ENCODE assay signal across 9 mouse cellular contexts in the genomic region with DNA sequence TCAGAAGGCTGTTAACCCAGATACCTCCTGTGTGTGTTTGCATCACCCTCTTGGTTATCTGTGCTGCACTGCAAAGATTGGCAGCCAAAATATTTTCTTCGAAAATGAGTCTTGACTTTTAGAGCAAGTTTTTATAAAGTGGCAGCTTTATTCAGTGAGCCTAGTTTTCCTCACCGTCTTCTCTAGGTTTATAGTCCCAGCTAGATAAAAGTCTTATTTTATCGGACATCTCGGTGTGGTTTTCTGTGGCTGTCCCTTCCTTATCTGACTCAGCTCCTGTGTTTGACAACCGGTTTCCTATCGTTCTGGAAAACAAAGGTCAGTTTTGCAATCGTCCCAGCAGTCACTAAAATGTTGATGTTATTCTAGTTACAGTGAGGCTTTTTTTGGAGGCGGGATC. TPM values are rescaled to one million over a fixed set of nuclear protein-coding genes. Genes with fewer than 3 reads are reported as not detected.
DNase-seq lines count a peak whose midpoint lies in the region; ATAC-seq and TF ChIP-seq lines count a peak whose summit lies in the region.
"Had no signal": no experiment of that assay in that cellular context is flagged by ENCODE, and none has a peak within 500 bp of the region (broad histone marks: within the 10 kb centered on the region; RNA-seq: fewer than 3 reads in every experiment).

No protein-coding gene starts in this region.

- no peak for TF ChIP-seq POLR2A in MEL (IDR thresholded peaks at IDR 0.05; ENCODE audit: control insufficient read depth in 1 of 2, insufficient read depth in 1 of 2, low read depth in 1 of 2, low read length in 2 of 2, poor library complexity in 1 of 2)

- H3K4me1 ChIP-seq in heart, embryonic 10.5 days = peaks cover 32% of the 10 kb centered on the region; the same call in 1 of the 2 replicates
- peaks cover 22 to 27% of the 10 kb centered on the region in 2 experiments for H3K4me1 ChIP-seq in MEL (ENCODE audit: control insufficient read depth in 1 of 2, insufficient read depth in 2 of 2, low read length in 2 of 2)
- peaks cover 36% of the 10 kb centered on the region for H3K4me1 ChIP-seq in hindbrain, embryonic 13.5 days (replicated peaks)
- H3K4me1 ChIP-seq in midbrain, embryonic 11.5 days (ENCODE audit: control insufficient read depth, insufficient read depth, low read length) = peaks cover 13% of the 10 kb centered on the region

- 39% methylated on average over 8 of the region's 8 CpGs for WGBS in heart, embryonic 10.5 days
- WGBS in hindbrain, embryonic 13.5 days = 65% methylated on average over 8 of the region's 8 CpGs
- 81% methylated on average over 8 of the region's 8 CpGs for WGBS in midbrain, embryonic 11.5 days

- peaks cover 66% of the 10 kb centered on the region for H3K79me2 ChIP-seq in MEL (ENCODE audit: control insufficient read depth, insufficient read depth, low read length, poor library complexity)

- peaks cover 11% of the 10 kb centered on the region for H3K36me3 ChIP-seq in heart, embryonic 10.5 days
- peaks cover 6 to 43% of the 10 kb centered on the region in 2 experiments for H3K36me3 ChIP-seq in MEL (ENCODE audit: control insufficient read depth in 1 of 2, insufficient read depth in 2 of 2, low read length in 2 of 2)
- H3K36me3 ChIP-seq in hindbrain, embryonic 13.5 days = peaks cover 9% of the 10 kb centered on the region
- no peaks in the 10 kb centered on the region for H3K36me3 ChIP-seq in midbrain, embryonic 11.5 days (ENCODE audit: control insufficient read depth, insufficient read depth, low read length)

- TF ChIP-seq EP300 in MEL (IDR thresholded peaks at IDR 0.05; ENCODE audit: low read depth in 1 of 2, low read length in 2 of 2) = peak; percentile 72

- DNase-seq in heart, embryonic 10.5 days (ENCODE audit: low spot score) = no peak
- DNase-seq in heart, adult 9 months (ENCODE audit: low spot score in 2 of 2) = no peak
- DNase-seq in MEL (ENCODE audit: low read depth, low spot score) = peak; percentile 65
- peak; percentile 81 for DNase-seq in midbrain, embryonic 11.5 days (ENCODE audit: low spot score, missing footprints)
- no peak for DNase-seq in layer of hippocampus, postnatal 10 days (ENCODE audit: low spot score in 2 of 2)
- DNase-seq in spleen, adult 12 weeks (ENCODE audit: low spot score) = no peak
- DNase-seq: adrenal gland, postnatal 10 days had no signal

- no peak for TF ChIP-seq CTCF in MEL (IDR thresholded peaks at IDR 0.05 in 2 of 3, conservative IDR thresholded peaks at IDR 0.05 in 1 of 3; ENCODE audit: control insufficient read depth in 1 of 3, insufficient read depth in 1 of 3, low read depth in 2 of 3, low read length in 3 of 3, poor library complexity in 1 of 3, severe bottlenecking in 1 of 3)

- H3K27ac ChIP-seq in heart, embryonic 10.5 days = no peak overlapping the region
- H3K27ac ChIP-seq in MEL (ENCODE audit: control insufficient read depth, low read depth, low read length) = peak overlapping the region; percentile 57
- H3K27ac ChIP-seq in hindbrain, embryonic 13.5 days = no peak overlapping the region
- no peak overlapping the region for H3K27ac ChIP-seq in midbrain, embryonic 11.5 days (ENCODE audit: low read depth, low read length)

- peak overlapping the region; percentile 89 for H3K4me2 ChIP-seq in hindbrain, embryonic 13.5 days
- H3K4me2 ChIP-seq in midbrain, embryonic 11.5 days = peak overlapping the region; percentile 83; the same call in 1 of the 2 replicates

- no peak for ATAC-seq in hindbrain, embryonic 13.5 days (ENCODE audit: low FRiP score)
- ATAC-seq in midbrain, embryonic 11.5 days (ENCODE audit: low FRiP score) = no peak
- no peak for ATAC-seq in granulocyte monocyte progenitor cell, adult 5-6 weeks (replicated peaks; ENCODE audit: poor library complexity, severe bottlenecking)

- H3K9ac ChIP-seq in MEL (ENCODE audit: control insufficient read depth, low read depth, low read length, poor library complexity, severe bottlenecking) = peak overlapping the region; percentile 82
- H3K9ac ChIP-seq in hindbrain, embryonic 13.5 days = peak overlapping the region; percentile 91
- no peak overlapping the region for H3K9ac ChIP-seq in midbrain, embryonic 11.5 days (ENCODE audit: low read length)

- no peaks in the 10 kb centered on the region for H3K27me3 ChIP-seq in heart, embryonic 10.5 days (ENCODE audit: insufficient read depth, poor library complexity, severe bottlenecking)
- H3K27me3 ChIP-seq in MEL (ENCODE audit: control insufficient read depth in 1 of 2, insufficient read depth in 2 of 2, low read length in 2 of 2) = no peaks in the 10 kb centered on the region
- no peaks in the 10 kb centered on the region for H3K27me3 ChIP-seq in hindbrain, embryonic 13.5 days
- no peaks in the 10 kb centered on the region for H3K27me3 ChIP-seq in midbrain, embryonic 11.5 days (ENCODE audit: control insufficient read depth, insufficient read depth, low read length)

- no peak for TF ChIP-seq RAD21 in MEL (IDR thresholded peaks at IDR 0.05; ENCODE audit: low read depth, low read length)

- H3K9me3 ChIP-seq in heart, embryonic 10.5 days = no peaks in the 10 kb centered on the region
- H3K9me3 ChIP-seq in MEL (replicated peaks; ENCODE audit: insufficient read depth, low read length) = no peaks in the 10 kb centered on the region
- no peaks in the 10 kb centered on the region for H3K9me3 ChIP-seq in hindbrain, embryonic 13.5 days
- no peaks in the 10 kb centered on the region for H3K9me3 ChIP-seq in midbrain, embryonic 11.5 days (ENCODE audit: control insufficient read depth, low read length)

- H3K4me3 ChIP-seq in heart, embryonic 10.5 days = peak overlapping the region; percentile 87
- peak overlapping the region; percentile 40 to 85 for H3K4me3 ChIP-seq in MEL (ENCODE audit: control insufficient read depth in 1 of 2, insufficient read depth in 1 of 2, low read depth in 2 of 2, low read length in 2 of 2)
- peak overlapping the region; percentile 75 for H3K4me3 ChIP-seq in hindbrain, embryonic 13.5 days
- H3K4me3 ChIP-seq in midbrain, embryonic 11.5 days (ENCODE audit: low read depth, low read length) = peak overlapping the region; percentile 80; the same call in 1 of the 2 replicates

TF ChIP-seq in MEL, 35 proteins besides CTCF, POLR2A, EP300 and RAD21 (continues in another document):
- TF ChIP-seq ZKSCAN1 (IDR thresholded peaks at IDR 0.05; ENCODE audit: low read depth, low read length) (no peak), MXI1 (IDR thresholded peaks at IDR 0.05; ENCODE audit: low read depth, low read length) (peak; percentile 74), CHD2 (IDR thresholded peaks at IDR 0.05; ENCODE audit: low read length) (no peak), MAZ (IDR thresholded peaks at IDR 0.05; ENCODE audit: low read depth, low read length) (no peak), GABPA (IDR thresholded peaks at IDR 0.05; ENCODE audit: low read depth, low read length) (no peak), TBP (IDR thresholded peaks at IDR 0.05; ENCODE audit: low read depth, low read length) (no peak), TCF12 (IDR thresholded peaks at IDR 0.05; ENCODE audit: low read depth, low read length) (peak; percentile 67), ELF1 (IDR thresholded peaks at IDR 0.05; ENCODE audit: low read depth, low read length) (0 out of 2 replicates have a peak, but pooled peaks have one; percentile 7), ZMIZ1 (IDR thresholded peaks at IDR 0.05; ENCODE audit: low read depth, low read length) (no peak), MAX (IDR thresholded peaks at IDR 0.05; ENCODE audit: low read length) (0 out of 2 replicates have a peak, but pooled peaks have one; percentile 18), SMC3 (IDR thresholded peaks at IDR 0.05; ENCODE audit: low read depth, low read length) (no peak), CHD1 (IDR thresholded peaks at IDR 0.05; ENCODE audit: low read depth, low read length) (no peak; the same call in 1 of the 2 replicates), ETS1 (IDR thresholded peaks at IDR 0.05; ENCODE audit: low read depth, low read length) (peak; percentile 86), RCOR1 (IDR thresholded peaks at IDR 0.05; ENCODE audit: low read depth, low read length) (peak; percentile 68)

RNA-seq across cellular contexts. Expression of gene Selenoi, which starts 1.6 kb away (rescaled TPM):
- polyA plus RNA-seq in heart, embryonic 10.5 days (2016; fragmentation: Nextera tagmentation; extraction: Ambion mirVana) = 23.3 and 25.6 TPM in 2 replicates
- 76.3 and 88.0 TPM in 2 replicates for total RNA-seq in MEL (2012; rRNA removed)
- 100 to 1,000 TPM in 1 of 2 experiments, 10 to 100 TPM in 1; 43.4 to 101 TPM for polyA plus RNA-seq in MEL (2012; ENCODE audit: insufficient read depth in 1 of 2, insufficient read length in 2 of 2, low read depth in 1 of 2, low replicate concordance in 2 of 2, missing spikeins in 1 of 2)
- 24.9 and 25.2 TPM in 2 replicates for polyA plus RNA-seq in hindbrain, embryonic 13.5 days (2015; fragmentation: Nextera tagmentation; extraction: Ambion mirVana)
- polyA plus RNA-seq in midbrain, embryonic 11.5 days (2014; fragmentation: Nextera tagmentation; extraction: Ambion mirVana) = 21.8 and 22.0 TPM in 2 replicates
- 22.7 and 38.5 TPM in 2 replicates for total RNA-seq in granulocyte monocyte progenitor cell, adult 5-6 weeks (2014; fragmentation: Nextera tagmentation)
- total RNA-seq in granulocyte monocyte progenitor cell, adult 5-6 weeks (2017) = 48.1 and 61.2 TPM in 2 replicates
- 10 to 100 TPM; 59.5 to 61.1 TPM for total RNA-seq in layer of hippocampus, postnatal 10 days (2021)

RNA-seq across cellular contexts. Expression of gene Adgrf3, which starts 28.5 kb away (rescaled TPM):
- 0.16 and 0.17 TPM in 2 replicates for polyA plus RNA-seq in heart, embryonic 10.5 days (2016; fragmentation: Nextera tagmentation; extraction: Ambion mirVana)
- 1.2 and 1.7 TPM in 2 replicates for total RNA-seq in MEL (2012; rRNA removed)
- polyA plus RNA-seq in MEL (2012; ENCODE audit: insufficient read depth in 1 of 2, insufficient read length in 2 of 2, low read depth in 1 of 2, low replicate concordance in 2 of 2, missing spikeins in 1 of 2) = 1 to 10 TPM in 1 of 2 experiments, not detected in 1; 2.7 TPM
- not detected in 2 replicates for polyA plus RNA-seq in hindbrain, embryonic 13.5 days (2015; fragmentation: Nextera tagmentation; extraction: Ambion mirVana)
- polyA plus RNA-seq in midbrain, embryonic 11.5 days (2014; fragmentation: Nextera tagmentation; extraction: Ambion mirVana) = not detected in 2 replicates
- total RNA-seq in granulocyte monocyte progenitor cell, adult 5-6 weeks (2014; fragmentation: Nextera tagmentation) = 0.30 TPM in 1 of 2 replicates, not detected in the other
- total RNA-seq in granulocyte monocyte progenitor cell, adult 5-6 weeks (2017) = not detected in 2 replicates
- not detected for total RNA-seq in layer of hippocampus, postnatal 10 days (2021)

RNA-seq across cellular contexts. Expression of gene Drc1, which starts 47.2 kb away (rescaled TPM):
- polyA plus RNA-seq in heart, embryonic 10.5 days (2016; fragmentation: Nextera tagmentation; extraction: Ambion mirVana) = 0.15 and 0.64 TPM in 2 replicates
- total RNA-seq in MEL (2012; rRNA removed) = not detected in 2 replicates
- not detected for polyA plus RNA-seq in MEL (2012; ENCODE audit: insufficient read depth in 1 of 2, insufficient read length in 2 of 2, low read depth in 1 of 2, low replicate concordance in 2 of 2, missing spikeins in 1 of 2)
- 3.4 and 4.4 TPM in 2 replicates for polyA plus RNA-seq in hindbrain, embryonic 13.5 days (2015; fragmentation: Nextera tagmentation; extraction: Ambion mirVana)
- polyA plus RNA-seq in midbrain, embryonic 11.5 days (2014; fragmentation: Nextera tagmentation; extraction: Ambion mirVana) = 0.68 and 0.73 TPM in 2 replicates
- total RNA-seq in granulocyte monocyte progenitor cell, adult 5-6 weeks (2014; fragmentation: Nextera tagmentation) = not detected in 2 replicates
- not detected in 2 replicates for total RNA-seq in granulocyte monocyte progenitor cell, adult 5-6 weeks (2017)
- total RNA-seq in layer of hippocampus, postnatal 10 days (2021) = 10 to 100 TPM; 16.3 to 16.5 TPM

Comparison
In these comparisons a context has a peak if more than half of its experiments do, and no peak if none do; other contexts are left out.
1. DNase-seq: peak in MEL (single experiment) and midbrain, embryonic 11.5 days (single experiment); none in heart, embryonic 10.5 days (single experiment), heart, adult 9 months (0 of 2), layer of hippocampus, postnatal 10 days (0 of 2) and spleen, adult 12 weeks (single experiment).
2. Peak in every context shown above with its lines, with median percentiles within 50 percentile points of each other: H3K4me3 ChIP-seq.